Mouse (Mus musculus) neural tube, embryonic 12.5 days (tissue): Measurements from ENCODE around the gene Nol3. TPM values are rescaled to one million over a fixed set of nuclear protein-coding genes. Genes with fewer than 3 reads are reported as not detected.

ENCODE experiments used
- ATAC-seq: fragments of 200-750 bp; cut with Nextera tagmentation; 2 replicates; pipeline ENCODE4 v1.8.0; 2017; ENCODE audit warnings: low read depth, mild to moderate bottlenecking, moderate TSS enrichment, moderate library complexity; ENCODE audit not compliant: low FRiP score
- H3K27ac ChIP-seq: fragments of 300-500 bp; sonication (generic); 2 replicates; pipeline ENCODE4 v1.5.1; 2016
- H3K27me3 ChIP-seq: fragments of 300-500 bp; sonication (generic); replicated peaks from 2 replicates; pipeline ENCODE4 v1.6.1; 2016; ENCODE audit warnings: mild to moderate bottlenecking
- H3K36me3 ChIP-seq: fragments of 300-500 bp; sonication (generic); 2 replicates; pipeline ENCODE4 v1.6.1; 2016; ENCODE audit warnings: mild to moderate bottlenecking
- H3K4me1 ChIP-seq: fragments of 300-500 bp; sonication (generic); 2 replicates; pipeline ENCODE4 v1.6.1; 2016
- H3K4me2 ChIP-seq: fragments of 300-500 bp; sonication (generic); replicated peaks from 2 replicates; pipeline ENCODE4 v1.6.1; 2016; ENCODE audit warnings: mild to moderate bottlenecking
- H3K4me3 ChIP-seq: fragments of 300-500 bp; sonication (generic); 2 replicates; pipeline ENCODE4 v1.5.1; 2016
- H3K9ac ChIP-seq: fragments of 300-500 bp; sonication (generic); 2 replicates; pipeline ENCODE4 v1.6.1; 2016; ENCODE audit warnings: mild to moderate bottlenecking
- H3K9me3 ChIP-seq: fragments of 300-500 bp; sonication (generic); 2 replicates; pipeline ENCODE4 v1.6.1; 2016; ENCODE audit warnings: mild to moderate bottlenecking
- WGBS: fragments of 180-500 bp; shearing (Covaris S2); methylation state at CpG from one replicate; pipeline ENCODE4 v1.1.7; 2016; 5-methylcytosine and 5-hydroxymethylcytosine counted together
- polyA plus RNA-seq: library from polyadenylated mRNA; unstranded; fragments of >200 nt; fragmentation: Nextera tagmentation; extraction: Ambion mirVana; gene quantifications from 2 replicates; pipeline ENCODE4 v1.2.1, GENCODE M21; 2016

The Nol3 gene
- polyA plus RNA-seq, 1 experiment from 2014 or later, result 4.3 TPM

DNA sequence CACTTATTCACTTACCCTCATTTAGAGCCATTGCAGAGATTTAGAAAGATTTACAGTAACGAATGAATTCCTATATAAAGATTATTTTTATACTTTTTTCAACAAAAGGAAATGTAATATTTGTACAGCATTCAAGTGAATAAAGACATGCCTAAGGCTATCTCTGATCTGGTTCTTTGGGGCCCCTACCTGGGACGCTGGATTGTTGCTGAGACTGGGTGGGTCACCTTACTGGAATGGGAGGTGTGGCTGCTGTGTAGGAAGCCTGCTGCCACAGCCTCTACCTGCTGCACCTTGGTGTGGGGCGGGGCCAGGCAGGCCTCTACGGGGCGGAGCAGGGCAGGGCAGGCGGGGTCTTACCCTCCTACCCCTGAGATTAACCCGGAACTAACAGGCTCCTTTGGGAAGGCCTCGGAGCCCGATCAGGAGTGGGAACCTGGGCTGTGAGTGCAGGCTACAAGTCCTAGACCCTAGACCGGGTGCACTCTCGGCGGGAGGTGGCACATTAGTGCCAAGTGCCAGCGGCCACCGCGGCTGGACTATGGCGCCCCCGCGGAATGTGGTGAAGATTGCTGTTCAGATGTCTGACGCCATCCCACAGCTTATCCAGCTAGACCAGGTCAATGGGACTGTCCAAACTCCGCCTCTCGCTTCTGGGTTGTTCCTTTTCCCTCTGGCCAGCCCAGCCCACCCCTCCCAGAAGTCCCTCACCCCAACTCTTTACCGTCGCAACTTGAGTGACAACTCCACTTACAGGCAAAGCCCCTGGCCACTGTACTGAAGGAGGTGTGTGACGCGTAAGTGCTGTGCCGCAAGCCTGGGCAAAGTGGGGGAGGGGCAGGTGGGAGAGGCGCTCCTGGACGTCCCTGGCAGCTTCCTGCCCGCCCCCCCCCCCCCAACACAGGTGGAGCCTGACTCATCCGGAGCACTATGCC lies 29.5 kb downstream of the Nol3 start, which contains the start of gene Elmo3:
Gene Elmo3 (plus strand): TSS at position 391 of the 935 bp plus-strand sequence.
- H3K4me1 ChIP-seq, result peaks cover 11% of the 10 kb centered on the region
- H3K4me3 ChIP-seq, result peak within 1 kb of the TSS; percentile 7; the same call in 1 of the 2 replicates
- H3K36me3 ChIP-seq, result peaks cover 78% of the 10 kb centered on the region
- 10% methylated on average over 30 of the region's 30 CpGs for WGBS
- peak within 1 kb of the TSS; percentile 45 for H3K9ac ChIP-seq
- no peaks in the 10 kb centered on the region for H3K27me3 ChIP-seq
- no peaks in the 10 kb centered on the region for H3K9me3 ChIP-seq
- no peak within 1 kb of the TSS for H3K27ac ChIP-seq
- peak; percentile 51 for ATAC-seq
- H3K4me2 ChIP-seq, result peak within 1 kb of the TSS; percentile 49

DNA sequence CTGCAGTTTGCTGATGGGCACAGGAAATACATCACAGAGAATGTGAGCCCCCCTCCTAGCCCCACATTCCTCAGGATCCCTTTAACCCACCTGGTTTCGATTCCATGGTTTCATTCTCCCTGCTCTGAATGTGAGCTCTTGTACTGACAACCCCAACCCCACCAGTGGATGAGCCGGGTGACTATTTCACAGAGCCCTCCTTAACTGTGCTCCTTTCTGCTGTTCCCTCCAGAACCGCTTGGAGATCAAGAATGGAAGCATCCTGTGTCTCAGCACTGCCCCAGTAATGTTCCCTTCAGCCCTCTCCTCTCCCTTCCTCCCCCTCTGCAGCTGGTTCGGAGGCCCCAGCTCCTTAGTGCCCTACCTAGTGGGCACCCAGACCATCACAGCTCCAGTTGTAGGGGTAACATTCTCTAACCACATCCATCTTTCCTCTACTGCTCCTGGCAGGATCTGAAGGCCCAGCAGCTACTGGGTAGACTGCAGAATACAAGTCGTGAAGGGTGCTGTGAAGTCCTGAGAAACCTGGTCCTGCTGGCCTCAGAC lies 30.3 kb downstream of the Nol3 start:
- Histone ChIP-seq H3K27ac (no peak overlapping the region), H3K4me2 (peak overlapping the region; percentile 49), H3K27me3 (no peaks in the 10 kb centered on the region), H3K9ac (no peak overlapping the region), H3K9me3 (no peaks in the 10 kb centered on the region), H3K36me3 (peaks cover 73% of the 10 kb centered on the region), H3K4me1 (peaks cover 11% of the 10 kb centered on the region), H3K4me3 (0 out of 2 replicates have a peak overlapping the region, but pooled peaks have one; percentile 7)
- ATAC-seq, result 0 out of 2 replicates have a peak, but pooled peaks have one; percentile 4
- 61% methylated on average over 5 of the region's 5 CpGs for WGBS

DNA sequence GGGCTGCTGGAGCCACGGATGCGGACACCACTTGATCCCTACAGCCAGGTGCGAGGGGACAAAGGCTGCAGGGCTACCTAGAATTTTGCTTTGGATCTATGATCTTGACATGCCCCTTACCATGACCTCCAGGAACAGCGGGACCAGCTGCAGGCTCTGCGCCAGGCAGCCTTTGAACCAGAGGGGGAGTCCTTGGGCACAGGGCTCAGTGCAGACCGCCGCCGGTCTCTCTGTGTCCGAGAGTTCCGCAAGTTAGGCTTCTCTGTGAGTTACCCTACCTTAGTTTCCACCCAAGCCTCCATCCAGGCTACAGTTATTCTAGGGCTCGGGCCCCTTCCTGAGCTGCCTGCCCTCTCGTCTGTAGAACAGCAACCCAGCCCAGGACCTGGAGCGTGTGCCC lies 31.7 kb downstream of the Nol3 start:
- no peak overlapping the region for H3K9ac ChIP-seq
- 96% methylated on average over 13 of the region's 13 CpGs for WGBS
- peaks cover 70% of the 10 kb centered on the region for H3K36me3 ChIP-seq
- no peak overlapping the region for H3K4me2 ChIP-seq
- ATAC-seq, result no peak
- H3K27ac ChIP-seq, result no peak overlapping the region
- peaks cover 11% of the 10 kb centered on the region for H3K4me1 ChIP-seq
- no peak overlapping the region for H3K4me3 ChIP-seq
- no peaks in the 10 kb centered on the region for H3K27me3 ChIP-seq
- H3K9me3 ChIP-seq, result no peaks in the 10 kb centered on the region

DNA sequence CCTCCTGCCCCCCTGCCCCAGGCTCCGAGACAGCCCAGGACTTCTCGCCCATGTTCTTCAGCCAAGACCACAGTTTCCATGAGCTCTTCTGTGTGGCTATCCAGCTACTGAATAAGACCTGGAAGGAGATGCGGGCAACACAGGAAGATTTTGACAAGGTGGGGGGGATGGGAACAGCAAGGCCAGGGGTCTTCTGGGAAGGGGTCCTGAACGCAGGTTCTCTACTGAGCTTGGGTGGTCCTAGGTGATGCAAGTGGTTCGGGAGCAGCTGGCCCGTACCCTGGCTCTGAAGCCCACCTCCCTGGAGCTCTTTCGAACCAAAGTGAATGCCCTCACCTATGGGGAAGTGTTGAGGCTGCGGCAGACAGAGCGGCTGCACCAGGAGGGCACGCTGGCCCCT lies 32.5 kb downstream of the Nol3 start:
- no peak overlapping the region for H3K4me3 ChIP-seq
- no peaks in the 10 kb centered on the region for H3K27me3 ChIP-seq
- H3K27ac ChIP-seq, result no peak overlapping the region
- H3K36me3 ChIP-seq, result peaks cover 72% of the 10 kb centered on the region
- 93% methylated on average over 10 of the region's 10 CpGs for WGBS
- H3K4me1 ChIP-seq, result peaks cover 11% of the 10 kb centered on the region
- ATAC-seq, result no peak
- H3K9me3 ChIP-seq, result no peaks in the 10 kb centered on the region
- no peak overlapping the region for H3K4me2 ChIP-seq
- H3K9ac ChIP-seq, result no peak overlapping the region

DNA sequence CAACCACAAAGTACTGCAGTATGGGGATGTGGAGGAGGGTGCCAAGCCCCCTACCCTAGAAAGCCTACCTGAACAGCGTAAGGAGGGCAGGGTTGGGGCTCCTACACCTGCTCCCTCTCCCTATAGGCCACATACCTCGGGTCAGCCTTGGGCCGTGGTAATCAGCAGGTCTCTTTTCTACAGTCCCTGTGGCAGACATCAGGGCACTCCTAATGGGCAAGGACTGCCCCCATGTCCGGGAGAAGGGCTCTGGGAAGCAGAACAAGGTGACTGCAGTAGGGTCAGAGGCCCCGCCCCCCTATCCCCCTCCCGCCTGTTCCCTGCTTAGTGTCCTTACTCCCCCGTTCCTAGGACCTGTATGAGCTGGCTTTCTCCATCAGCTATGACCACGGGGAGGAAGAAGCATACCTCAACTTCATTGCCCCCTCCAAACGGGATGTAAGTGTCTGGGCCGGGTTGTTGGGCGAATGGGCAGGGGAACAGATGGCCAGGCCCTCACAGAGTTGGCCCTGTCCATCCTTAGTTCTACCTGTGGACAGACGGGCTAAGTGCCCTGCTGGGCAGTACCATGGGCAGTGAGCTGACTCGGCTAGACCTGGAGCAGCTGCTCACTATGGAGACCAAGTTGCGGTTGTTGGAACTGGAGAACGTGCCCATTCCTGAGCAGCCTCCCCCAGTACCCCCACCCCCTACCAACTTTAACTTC lies 33.4 kb downstream of the Nol3 start:
- H3K9me3 ChIP-seq, result no peaks in the 10 kb centered on the region
- ATAC-seq, result no peak
- 81% methylated on average over 15 of the region's 15 CpGs for WGBS
- no peak overlapping the region for H3K9ac ChIP-seq
- peaks cover 11% of the 10 kb centered on the region for H3K4me1 ChIP-seq
- H3K27ac ChIP-seq, result no peak overlapping the region
- no peak overlapping the region for H3K4me3 ChIP-seq
- peaks cover 72% of the 10 kb centered on the region for H3K36me3 ChIP-seq
- no peak overlapping the region for H3K4me2 ChIP-seq
- no peaks in the 10 kb centered on the region for H3K27me3 ChIP-seq

DNA sequence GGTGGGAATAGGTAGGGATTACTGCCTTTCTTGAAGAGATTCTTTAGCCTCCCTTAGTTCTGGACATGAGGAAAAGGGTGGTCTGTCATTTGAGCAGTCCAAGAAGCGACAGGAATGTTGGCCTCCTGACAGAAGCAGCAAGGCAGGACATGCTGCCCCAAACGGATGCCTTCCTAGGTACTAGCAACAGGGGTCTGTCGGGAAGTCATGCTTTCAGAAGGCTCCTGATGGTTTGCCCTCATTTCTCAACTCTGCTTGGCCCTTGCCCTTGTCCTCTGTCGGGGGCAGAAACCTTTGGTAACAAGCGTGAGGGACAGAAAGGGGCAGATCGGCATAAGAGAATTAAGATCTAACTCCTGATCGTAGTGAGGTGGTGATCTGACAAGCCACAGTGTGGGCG lies 34.2 kb downstream of the Nol3 start:
- Histone ChIP-seq H3K4me3 (no peak overlapping the region), H3K9ac (no peak overlapping the region), H3K27ac (no peak overlapping the region), H3K27me3 (no peaks in the 10 kb centered on the region), H3K4me1 (peaks cover 11% of the 10 kb centered on the region), H3K4me2 (no peak overlapping the region), H3K9me3 (no peaks in the 10 kb centered on the region), H3K36me3 (peaks cover 73% of the 10 kb centered on the region)
- WGBS, result 87% methylated on average over 8 of the region's 8 CpGs
- no peak for ATAC-seq

DNA sequence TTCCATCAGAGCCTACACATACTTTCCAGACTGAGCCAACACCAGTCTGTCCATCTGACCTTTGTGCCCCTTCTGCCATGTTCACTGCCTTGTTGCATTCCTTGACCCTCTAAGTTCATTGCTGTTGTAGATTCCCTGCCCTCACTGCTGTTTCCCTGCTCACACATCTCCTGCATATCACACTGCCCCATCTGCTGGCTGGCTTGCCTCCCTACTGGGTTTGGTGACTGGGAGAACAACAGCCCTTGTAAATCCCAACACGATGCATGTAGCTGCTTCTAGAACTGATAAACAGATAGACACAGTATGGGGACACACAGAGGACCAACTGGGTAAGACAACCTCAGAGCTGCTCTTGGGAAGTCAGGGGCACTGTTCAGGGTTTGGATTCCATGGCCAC lies 35.8 kb downstream of the Nol3 start:
- no peak for ATAC-seq
- Histone ChIP-seq H3K27ac (no peak overlapping the region), H3K36me3 (peaks cover 86% of the 10 kb centered on the region), H3K9me3 (no peaks in the 10 kb centered on the region), H3K4me3 (no peak overlapping the region), H3K4me2 (no peak overlapping the region), H3K27me3 (no peaks in the 10 kb centered on the region), H3K9ac (no peak overlapping the region), H3K4me1 (no peaks in the 10 kb centered on the region)
- 76% methylated on average over 1 of the region's 1 CpGs for WGBS

DNA sequence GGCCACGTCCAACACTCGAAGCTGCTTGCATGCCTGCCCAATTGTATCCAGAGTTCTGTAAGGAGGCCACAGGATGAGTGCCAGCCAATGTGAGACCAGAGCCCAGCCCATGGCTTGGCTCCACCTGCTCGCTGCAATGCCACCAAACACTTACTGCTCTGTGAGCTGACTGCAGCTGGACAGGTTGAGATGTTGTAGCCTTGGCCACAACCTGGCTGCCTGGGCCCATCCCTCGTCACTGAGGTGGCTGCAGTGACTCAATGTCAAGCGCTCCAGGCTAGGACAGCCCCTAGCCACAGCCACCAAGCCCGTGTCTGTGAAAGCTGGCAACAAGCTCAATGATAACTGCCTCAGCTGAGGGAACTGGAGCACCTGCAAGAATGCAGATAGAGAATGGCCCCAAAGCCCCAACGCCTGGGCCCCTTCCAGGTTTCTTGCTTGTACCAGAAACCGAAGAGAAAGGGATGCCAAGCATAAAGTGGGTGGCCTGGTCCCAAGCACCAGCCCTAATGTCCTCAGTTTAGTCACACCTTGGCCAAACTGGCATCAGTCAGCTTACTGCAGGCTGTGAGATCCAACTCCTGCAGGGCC lies 37.0 kb downstream of the Nol3 start:
- Histone ChIP-seq H3K4me2 (no peak overlapping the region), H3K9me3 (no peaks in the 10 kb centered on the region), H3K27ac (no peak overlapping the region), H3K9ac (no peak overlapping the region), H3K36me3 (peaks cover 79% of the 10 kb centered on the region), H3K4me1 (no peaks in the 10 kb centered on the region), H3K27me3 (no peaks in the 10 kb centered on the region), H3K4me3 (no peak overlapping the region)
- WGBS, result 93% methylated on average over 8 of the region's 8 CpGs
- ATAC-seq, result no peak

DNA sequence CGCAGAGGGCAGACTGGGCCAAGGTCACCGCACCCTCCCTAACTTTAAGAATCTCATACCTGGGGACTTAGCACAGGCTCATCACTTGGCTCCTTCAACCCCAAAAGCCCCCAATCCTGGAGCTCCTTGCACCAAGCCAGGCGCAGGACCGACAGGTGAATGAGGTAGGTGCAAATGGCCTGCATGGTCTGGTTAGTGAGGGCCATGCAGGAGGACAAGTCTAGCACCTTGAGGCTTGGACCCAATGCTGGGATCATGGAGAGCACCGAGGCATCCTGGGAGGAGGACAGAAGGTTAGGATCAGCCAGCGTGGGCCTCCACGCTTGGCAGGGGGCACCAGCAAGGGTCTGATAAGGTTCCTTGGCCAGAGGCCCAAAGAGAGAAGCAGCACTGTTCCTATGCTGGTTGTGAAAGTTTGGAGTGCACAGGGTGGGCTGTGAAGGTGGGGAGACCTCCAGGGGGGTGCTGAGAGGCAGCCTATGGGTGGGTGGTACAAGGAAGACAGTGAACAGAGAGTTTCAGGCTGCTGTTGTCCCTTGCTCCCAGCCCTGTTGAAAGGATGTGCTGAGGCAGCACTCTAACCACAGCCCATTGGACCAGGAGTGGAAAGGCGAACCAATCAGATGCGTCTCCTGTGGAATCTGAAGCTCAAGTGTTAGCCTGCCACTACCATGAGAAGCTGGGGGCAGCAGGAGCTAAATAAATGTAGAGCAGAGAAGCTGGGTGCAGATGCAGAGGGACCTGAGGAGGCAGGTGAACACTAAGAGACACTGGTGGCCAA lies 37.9 kb downstream of the Nol3 start:
- Histone ChIP-seq H3K27me3 (no peaks in the 10 kb centered on the region), H3K9me3 (no peaks in the 10 kb centered on the region), H3K4me3 (no peak overlapping the region), H3K27ac (no peak overlapping the region), H3K4me2 (no peak overlapping the region), H3K4me1 (no peaks in the 10 kb centered on the region), H3K9ac (no peak overlapping the region), H3K36me3 (peaks cover 77% of the 10 kb centered on the region)
- 86% methylated on average over 9 of the region's 9 CpGs for WGBS
- ATAC-seq, result no peak

DNA sequence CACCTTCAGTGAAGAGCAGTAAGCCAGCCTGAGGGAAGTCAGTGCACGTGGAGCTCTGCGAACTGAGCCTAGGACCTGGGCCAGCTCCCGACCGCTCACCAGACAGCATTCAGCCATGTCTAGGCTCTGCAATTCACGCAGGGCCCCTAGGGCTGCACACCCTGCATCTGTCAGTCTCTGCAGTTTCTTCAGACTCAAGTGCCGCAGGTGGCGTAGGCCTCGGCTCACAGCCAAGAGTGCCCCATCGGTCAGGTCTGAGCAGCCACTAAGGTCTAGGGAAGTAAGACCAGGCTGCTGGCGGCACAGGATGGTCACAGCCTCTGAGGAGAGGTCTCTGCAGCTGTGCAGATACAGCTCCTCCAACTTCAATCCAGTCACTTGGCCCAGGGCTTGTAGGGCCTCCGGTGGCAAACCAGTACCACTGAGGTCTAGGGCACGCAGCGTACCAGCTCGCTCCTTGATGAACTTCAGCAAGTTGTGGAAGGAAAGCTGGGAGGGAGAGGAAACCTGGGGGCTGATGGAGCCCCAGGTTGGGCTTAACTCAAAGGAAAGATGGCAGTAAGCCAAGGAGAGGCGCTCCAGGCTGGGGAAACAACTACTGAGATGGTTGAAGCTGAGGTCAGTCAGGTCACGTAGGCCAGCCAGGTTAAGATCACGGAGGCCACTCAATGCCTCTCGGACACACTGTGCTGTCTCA lies 39.3 kb downstream of the Nol3 start:
- no peak overlapping the region for H3K27ac ChIP-seq
- no peak overlapping the region for H3K9ac ChIP-seq
- H3K4me1 ChIP-seq, result no peaks in the 10 kb centered on the region
- no peak overlapping the region for H3K4me2 ChIP-seq
- H3K27me3 ChIP-seq, result no peaks in the 10 kb centered on the region
- no peak for ATAC-seq
- 91% methylated on average over 18 of the region's 18 CpGs for WGBS
- H3K9me3 ChIP-seq, result no peaks in the 10 kb centered on the region
- H3K36me3 ChIP-seq, result peaks cover 65% of the 10 kb centered on the region
- no peak overlapping the region for H3K4me3 ChIP-seq

DNA sequence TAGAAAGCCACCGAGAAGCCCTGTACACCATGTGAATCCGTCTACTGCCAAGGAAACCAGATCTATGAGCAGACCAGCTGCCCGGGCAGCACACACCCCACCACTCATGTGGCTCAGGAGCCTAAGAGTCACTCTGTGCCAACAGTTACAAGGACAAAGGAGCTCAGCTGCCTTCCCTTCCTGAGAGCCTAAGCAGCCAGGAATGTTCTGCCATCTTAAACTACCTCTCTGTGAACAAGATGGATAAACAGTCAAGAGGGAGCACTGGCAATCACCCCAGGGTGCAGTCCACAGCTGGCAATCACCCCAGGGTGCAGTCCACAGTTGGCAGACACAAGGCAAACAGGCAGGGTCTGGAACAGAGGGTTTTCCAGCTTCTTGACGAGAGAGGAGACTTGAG lies 42.0 kb downstream of the Nol3 start:
- Histone ChIP-seq H3K4me1 (no peaks in the 10 kb centered on the region), H3K27me3 (no peaks in the 10 kb centered on the region), H3K27ac (no peak overlapping the region), H3K4me2 (no peak overlapping the region), H3K4me3 (no peak overlapping the region), H3K36me3 (peaks cover 56% of the 10 kb centered on the region), H3K9ac (no peak overlapping the region), H3K9me3 (no peaks in the 10 kb centered on the region)
- 87% methylated on average over 4 of the region's 4 CpGs for WGBS
- ATAC-seq, result no peak
